Mouse (Mus musculus): ENCODE data around the gene Pspn. TPM values are rescaled to one million over a fixed set of nuclear protein-coding genes. Genes with fewer than 3 reads are reported as not detected.
A peak's percentile ranks its signal among the peaks of the same experiment; 100 is the strongest.

Pspn gene
- polyA plus RNA-seq, 2 experiments: not detected

- Histone ChIP-seq H3K4me3 (ENCODE audit: insufficient read depth in 1 of 2, low read depth in 2 of 2, low read length in 2 of 2) (no peak overlapping the region), H3K4me2 (ENCODE audit: low read depth) (no peak overlapping the region), H3K36me3 (replicated peaks; ENCODE audit: control insufficient read depth, insufficient read depth, low read depth) (no peaks in the 10 kb centered on the region), H3K4me1 (replicated peaks; ENCODE audit: control insufficient read depth in 2 of 2, insufficient read depth in 2 of 2, low read length in 1 of 2) (peaks cover 4 to 9% of the 10 kb centered on the region in 2 experiments), H3K9me3 (ENCODE audit: control insufficient read depth, low read length) (no peaks in the 10 kb centered on the region), H3K27me3 (ENCODE audit: control insufficient read depth, insufficient read depth, low read length) (no peaks in the 10 kb centered on the region), H3K9ac (replicated peaks) (no peak overlapping the region), H3K27ac (no peak overlapping the region)
- DNase-seq (ENCODE audit: low read depth in 3 of 3, low spot score in 3 of 3) (no peak), ATAC-seq (ENCODE audit: insufficient read depth) (no peak)
- no peak for TF ChIP-seq CTCF (IDR thresholded peaks at IDR 0.05; ENCODE audit: low read depth)
- no peak for TF ChIP-seq EP300 (IDR thresholded peaks at IDR 0.05; ENCODE audit: low read depth)
- 53% methylated on average over 1 of the region's 1 CpGs for WGBS (ENCODE audit: insufficient replicate concordance)
Observed at GRCm38 (mm10) chr17:56952639-56953038, 47.2 kb downstream of the Pspn start.

GRCm38 (mm10) chr17:56950915-56951314 lies 48.9 kb downstream of the Pspn start:
- Histone ChIP-seq H3K4me2 (ENCODE audit: low read depth) (no peak overlapping the region), H3K4me3 (ENCODE audit: insufficient read depth in 1 of 2, low read depth in 2 of 2, low read length in 2 of 2) (no peak overlapping the region), H3K4me1 (replicated peaks; ENCODE audit: control insufficient read depth in 2 of 2, insufficient read depth in 2 of 2, low read length in 1 of 2) (0 out of 4 replicates have a peak, but pooled peaks cover 0 to 3% of the 10 kb centered on the region in 2 experiments), H3K27ac (no peak overlapping the region), H3K9me3 (ENCODE audit: control insufficient read depth, low read length) (no peaks in the 10 kb centered on the region), H3K27me3 (ENCODE audit: control insufficient read depth, insufficient read depth, low read length) (no peaks in the 10 kb centered on the region), H3K36me3 (replicated peaks; ENCODE audit: control insufficient read depth, insufficient read depth, low read depth) (no peaks in the 10 kb centered on the region), H3K9ac (replicated peaks) (no peak overlapping the region)
- ATAC-seq (ENCODE audit: insufficient read depth) (no peak), DNase-seq (ENCODE audit: low read depth in 3 of 3, low spot score in 3 of 3) (peak in 2 of 3 experiments; percentile 42 to 43)
- WGBS (ENCODE audit: insufficient replicate concordance): 8% methylated on average over 3 of the region's 3 CpGs
- TF ChIP-seq CTCF (IDR thresholded peaks at IDR 0.05; ENCODE audit: low read depth): peak; percentile 94
- no peak for TF ChIP-seq EP300 (IDR thresholded peaks at IDR 0.05; ENCODE audit: low read depth)

Other genes starting within 250 kb of the Pspn start
- gene Nrtn, start 242.5 kb downstream of the Pspn start, polyA plus RNA-seq (2012; rRNA removed): 1.0 and 1.6 TPM in 2 replicates
- gene Nrtn, start 242.5 kb downstream of the Pspn start, polyA plus RNA-seq (2014; fragmentation: Nextera tagmentation; extraction: Ambion mirVana): 1.7 and 1.9 TPM in 2 replicates
- 18.1 and 19.3 TPM in 2 replicates for gene Dus3l, start 235.3 kb downstream of the Pspn start, polyA plus RNA-seq (2012; rRNA removed)
- gene Dus3l, start 235.3 kb downstream of the Pspn start, polyA plus RNA-seq (2014; fragmentation: Nextera tagmentation; extraction: Ambion mirVana): 9.5 and 10.8 TPM in 2 replicates
- gene Prr22, start 229.8 kb downstream of the Pspn start, polyA plus RNA-seq (2012; rRNA removed): 1.2 and 1.3 TPM in 2 replicates
- gene Prr22, start 229.8 kb downstream of the Pspn start, polyA plus RNA-seq (2014; fragmentation: Nextera tagmentation; extraction: Ambion mirVana): 0.40 and 0.52 TPM in 2 replicates
- gene Rfx2, start 169.0 kb downstream of the Pspn start, polyA plus RNA-seq (2012; rRNA removed): 10.7 and 12.6 TPM in 2 replicates
- gene Rfx2, start 169.0 kb downstream of the Pspn start, polyA plus RNA-seq (2014; fragmentation: Nextera tagmentation; extraction: Ambion mirVana): 6.8 and 8.5 TPM in 2 replicates
- not detected in 2 replicates for gene Acsbg2, start 125.6 kb downstream of the Pspn start, polyA plus RNA-seq (2012; rRNA removed)
- not detected in 2 replicates for gene Acsbg2, start 125.6 kb downstream of the Pspn start, polyA plus RNA-seq (2014; fragmentation: Nextera tagmentation; extraction: Ambion mirVana)
- gene 1700061G19Rik, start 124.5 kb downstream of the Pspn start, polyA plus RNA-seq (2012; rRNA removed): 0.02 TPM in 1 of 2 replicates, not detected in the other
- gene 1700061G19Rik, start 124.5 kb downstream of the Pspn start, polyA plus RNA-seq (2014; fragmentation: Nextera tagmentation; extraction: Ambion mirVana): 0.05 TPM in 1 of 2 replicates, not detected in the other
- gene Mllt1, start 64.6 kb downstream of the Pspn start, polyA plus RNA-seq (2012; rRNA removed): 12.0 and 13.7 TPM in 2 replicates
- 3.7 and 4.8 TPM in 2 replicates for gene Mllt1, start 64.6 kb downstream of the Pspn start, polyA plus RNA-seq (2014; fragmentation: Nextera tagmentation; extraction: Ambion mirVana)
- not detected in 2 replicates for gene Acer1, start 17.9 kb downstream of the Pspn start, polyA plus RNA-seq (2012; rRNA removed)
- not detected in 2 replicates for gene Acer1, start 17.9 kb downstream of the Pspn start, polyA plus RNA-seq (2014; fragmentation: Nextera tagmentation; extraction: Ambion mirVana)
- 63.9 and 71.2 TPM in 2 replicates for gene Clpp, start 9.7 kb downstream of the Pspn start, polyA plus RNA-seq (2012; rRNA removed)
- 79.3 and 81.0 TPM in 2 replicates for gene Clpp, start 9.7 kb downstream of the Pspn start, polyA plus RNA-seq (2014; fragmentation: Nextera tagmentation; extraction: Ambion mirVana)
- 12.0 and 12.1 TPM in 2 replicates for gene Alkbh7, start 2.7 kb downstream of the Pspn start, polyA plus RNA-seq (2012; rRNA removed)
- gene Alkbh7, start 2.7 kb downstream of the Pspn start, polyA plus RNA-seq (2014; fragmentation: Nextera tagmentation; extraction: Ambion mirVana): 15.4 and 19.4 TPM in 2 replicates
- gene Gtf2f1, start 11.3 kb upstream of the Pspn start, polyA plus RNA-seq (2012; rRNA removed): 31.6 and 56.5 TPM in 2 replicates
- 47.3 and 51.3 TPM in 2 replicates for gene Gtf2f1, start 11.3 kb upstream of the Pspn start, polyA plus RNA-seq (2014; fragmentation: Nextera tagmentation; extraction: Ambion mirVana)
- gene Gm17949, start 11.5 kb upstream of the Pspn start, polyA plus RNA-seq (2012; rRNA removed): not detected in 2 replicates
- gene Gm17949, start 11.5 kb upstream of the Pspn start, polyA plus RNA-seq (2014; fragmentation: Nextera tagmentation; extraction: Ambion mirVana): 0.15 TPM in 1 of 2 replicates, not detected in the other
- gene Khsrp, start 31.5 kb upstream of the Pspn start, polyA plus RNA-seq (2012; rRNA removed): 33.6 and 35.6 TPM in 2 replicates
- 24.1 and 28.1 TPM in 2 replicates for gene Khsrp, start 31.5 kb upstream of the Pspn start, polyA plus RNA-seq (2014; fragmentation: Nextera tagmentation; extraction: Ambion mirVana)
- not detected in 2 replicates for gene Slc25a41, start 41.6 kb upstream of the Pspn start, polyA plus RNA-seq (2012; rRNA removed)
- not detected in 2 replicates for gene Slc25a41, start 41.6 kb upstream of the Pspn start, polyA plus RNA-seq (2014; fragmentation: Nextera tagmentation; extraction: Ambion mirVana)
- 4.4 and 5.5 TPM in 2 replicates for gene Crb3, start 59.1 kb upstream of the Pspn start, polyA plus RNA-seq (2012; rRNA removed)
- 6.1 and 6.5 TPM in 2 replicates for gene Crb3, start 59.1 kb upstream of the Pspn start, polyA plus RNA-seq (2014; fragmentation: Nextera tagmentation; extraction: Ambion mirVana)
- gene Slc25a23, start 59.8 kb upstream of the Pspn start, polyA plus RNA-seq (2012; rRNA removed): 8.8 and 11.1 TPM in 2 replicates
- gene Slc25a23, start 59.8 kb upstream of the Pspn start, polyA plus RNA-seq (2014; fragmentation: Nextera tagmentation; extraction: Ambion mirVana): 4.7 and 5.1 TPM in 2 replicates
- 1.5 and 2.8 TPM in 2 replicates for gene Dennd1c, start 78.5 kb upstream of the Pspn start, polyA plus RNA-seq (2012; rRNA removed)
- 0.78 and 0.89 TPM in 2 replicates for gene Dennd1c, start 78.5 kb upstream of the Pspn start, polyA plus RNA-seq (2014; fragmentation: Nextera tagmentation; extraction: Ambion mirVana)
- gene Tubb4a, start 87.8 kb upstream of the Pspn start, polyA plus RNA-seq (2012; rRNA removed): 0.22 and 0.34 TPM in 2 replicates
- 0.14 and 0.28 TPM in 2 replicates for gene Tubb4a, start 87.8 kb upstream of the Pspn start, polyA plus RNA-seq (2014; fragmentation: Nextera tagmentation; extraction: Ambion mirVana)
- 0.46 and 0.50 TPM in 2 replicates for gene Tnfsf9, start 105.3 kb upstream of the Pspn start, polyA plus RNA-seq (2012; rRNA removed)
- gene Tnfsf9, start 105.3 kb upstream of the Pspn start, polyA plus RNA-seq (2014; fragmentation: Nextera tagmentation; extraction: Ambion mirVana): 0.22 and 0.49 TPM in 2 replicates
- not detected in 2 replicates for gene Cd70, start 149.8 kb upstream of the Pspn start, polyA plus RNA-seq (2012; rRNA removed)
- gene Cd70, start 149.8 kb upstream of the Pspn start, polyA plus RNA-seq (2014; fragmentation: Nextera tagmentation; extraction: Ambion mirVana): not detected in 2 replicates
- 1.5 and 1.9 TPM in 2 replicates for gene Tnfsf14, start 194.2 kb upstream of the Pspn start, polyA plus RNA-seq (2012; rRNA removed)
- gene Tnfsf14, start 194.2 kb upstream of the Pspn start, polyA plus RNA-seq (2014; fragmentation: Nextera tagmentation; extraction: Ambion mirVana): 0.51 and 0.75 TPM in 2 replicates
- 207 and 240 TPM in 2 replicates for gene C3, start 228.1 kb upstream of the Pspn start, polyA plus RNA-seq (2012; rRNA removed)
- gene C3, start 228.1 kb upstream of the Pspn start, polyA plus RNA-seq (2014; fragmentation: Nextera tagmentation; extraction: Ambion mirVana): 200 and 205 TPM in 2 replicates
- 7.6 and 8.5 TPM in 2 replicates for gene Gpr108, start 248.4 kb upstream of the Pspn start, polyA plus RNA-seq (2012; rRNA removed)
- gene Gpr108, start 248.4 kb upstream of the Pspn start, polyA plus RNA-seq (2014; fragmentation: Nextera tagmentation; extraction: Ambion mirVana): 12.0 and 12.8 TPM in 2 replicates
- 4.4 and 6.6 TPM in 2 replicates for gene Trip10, start 249.4 kb upstream of the Pspn start, polyA plus RNA-seq (2012; rRNA removed)
- gene Trip10, start 249.4 kb upstream of the Pspn start, polyA plus RNA-seq (2014; fragmentation: Nextera tagmentation; extraction: Ambion mirVana): 5.5 and 6.0 TPM in 2 replicates

All from liver, embryonic 14.5 days (tissue).